ENCODE assay signal across 28 mouse cellular contexts in genomic region chrX:134741862-134742261, GRCm38 (mm10). TPM values are rescaled to one million over a fixed set of nuclear protein-coding genes. Genes with fewer than 3 reads are reported as not detected.
A peak's percentile ranks its signal among the peaks of the same experiment; 100 is the strongest.
DNase-seq lines count a peak whose midpoint lies in the region; ATAC-seq and TF ChIP-seq lines count a peak whose summit lies in the region.
"Had no signal": no experiment of that assay in that cellular context is flagged by ENCODE, and none has a peak within 500 bp of the region (broad histone marks: within the 10 kb centered on the region; RNA-seq: fewer than 3 reads in every experiment).

No protein-coding gene starts in this region.

- H3K9me3 ChIP-seq in heart, embryonic 12.5 days (replicated peaks) = no peaks in the 10 kb centered on the region
- H3K9me3 ChIP-seq: embryonic facial prominence, embryonic 13.5 days; embryonic facial prominence, embryonic 15.5 days; forebrain, embryonic 10.5 days; forebrain, embryonic 12.5 days; G1E had no signal

- ATAC-seq in activated CD4-positive, CD25-positive, alpha-beta regulatory T cell, adult 4 months = peak; percentile 41
- no peak for ATAC-seq in heart, embryonic 12.5 days (ENCODE audit: insufficient number of reproducible peaks, low FRiP score)
- ATAC-seq: forebrain, embryonic 14.5 days; forebrain, embryonic 16.5 days; Patski had no signal

- no peaks in the 10 kb centered on the region for H3K4me1 ChIP-seq in heart, embryonic 12.5 days (replicated peaks)
- H3K4me1 ChIP-seq: embryonic facial prominence, embryonic 13.5 days; embryonic facial prominence, embryonic 15.5 days; forebrain, embryonic 10.5 days; forebrain, embryonic 12.5 days had no signal

- WGBS in heart, embryonic 12.5 days = 63% methylated on average over 5 of the region's 5 CpGs

- H3K4me3 ChIP-seq in heart, embryonic 12.5 days = no peak overlapping the region
- no peak overlapping the region for H3K4me3 ChIP-seq in left cerebral cortex, adult 2 months
- H3K4me3 ChIP-seq: embryonic facial prominence, embryonic 13.5 days; embryonic facial prominence, embryonic 15.5 days; erythroblast, embryonic 14.5 days; forebrain, embryonic 10.5 days; forebrain, embryonic 12.5 days had no signal

- TF ChIP-seq CTCF in left cerebral cortex, adult 2 months (IDR thresholded peaks at IDR 0.05) = no peak

- H3K36me3 ChIP-seq in heart, embryonic 12.5 days = no peaks in the 10 kb centered on the region
- H3K36me3 ChIP-seq: embryonic facial prominence, embryonic 13.5 days; embryonic facial prominence, embryonic 15.5 days; forebrain, embryonic 10.5 days; forebrain, embryonic 12.5 days; G1E had no signal

- DNase-seq in thymus, postnatal 0 days (ENCODE audit: low spot score) = peak; percentile 18
- DNase-seq in thymus, postnatal 10 days (ENCODE audit: low spot score in 2 of 2) = no peak
- peak; percentile 12 for DNase-seq in CD4-positive, CD25-positive, alpha-beta regulatory T cell, adult 2 months (ENCODE audit: low read depth, low spot score)
- peak; percentile 30 for DNase-seq in naive thymus-derived CD4-positive, alpha-beta T cell, adult 2 months (ENCODE audit: low read depth)
- no peak for DNase-seq in left cerebral cortex, adult 2 months (ENCODE audit: extremely low spot score in 1 of 2, low spot score in 2 of 2)
- no peak for DNase-seq in gastrocnemius, postnatal 4 days (ENCODE audit: low spot score in 2 of 2)
- DNase-seq: adrenal gland, adult 2 months; adrenal gland, postnatal 10 days; adrenal gland, postnatal 25 days; cerebellum, adult 11 months; cerebellum, adult 18-20 months; cerebellum, adult 8-10 months; cerebellum, adult 9-11 months; cerebellum, postnatal 14 days; cerebellum, postnatal 36 days; embryo, embryonic 11 days had no signal

- no peak overlapping the region for H3K9ac ChIP-seq in heart, embryonic 12.5 days
- H3K9ac ChIP-seq: embryonic facial prominence, embryonic 13.5 days; embryonic facial prominence, embryonic 15.5 days; forebrain, embryonic 12.5 days had no signal

- no peak overlapping the region for H3K27ac ChIP-seq in heart, embryonic 12.5 days (ENCODE audit: poor library complexity, severe bottlenecking)
- H3K27ac ChIP-seq in left cerebral cortex, adult 2 months = no peak overlapping the region
- H3K27ac ChIP-seq: embryonic facial prominence, embryonic 13.5 days; embryonic facial prominence, embryonic 15.5 days; forebrain, embryonic 10.5 days; forebrain, embryonic 12.5 days had no signal

- intact Hi-C loops in left cerebral cortex, adult 2 months (cut with DNase I) = no loop called here

- 0 out of 2 replicates have a peak, but pooled peaks cover 3% of the 10 kb centered on the region for H3K27me3 ChIP-seq in heart, embryonic 12.5 days (replicated peaks)
- H3K27me3 ChIP-seq: CH12.LX had no signal

- no peak overlapping the region for H3K4me2 ChIP-seq in heart, embryonic 12.5 days
- H3K4me2 ChIP-seq: embryonic facial prominence, embryonic 13.5 days; embryonic facial prominence, embryonic 15.5 days; forebrain, embryonic 12.5 days had no signal

RNA-seq across cellular contexts. Expression of gene Armcx6, which starts 9.4 kb away (rescaled TPM):
- 10.7 and 10.8 TPM in 2 replicates for polyA plus RNA-seq in thymus, postnatal 0 days (2015; fragmentation: Nextera tagmentation; extraction: Ambion mirVana)
- 1 to 10 TPM in 1 of 2 experiments, under 1 TPM in 1; 0.93 to 2.3 TPM for polyA plus RNA-seq in activated CD4-positive, CD25-positive, alpha-beta regulatory T cell, adult 4 months (2017; shearing (Covaris generic))
- 18.9 and 23.2 TPM in 2 replicates for polyA plus RNA-seq in heart, embryonic 12.5 days (2016; fragmentation: Nextera tagmentation; extraction: Ambion mirVana)
- total RNA-seq in left cerebral cortex, adult 2 months (2021) = 1 to 10 TPM; 5.2 to 5.5 TPM
- total RNA-seq in gastrocnemius, postnatal 4 days (2021) = 10 to 100 TPM; 23.0 to 24.4 TPM

RNA-seq across cellular contexts. Expression of gene Armcx3, which starts 14.5 kb away (rescaled TPM):
- 25.7 and 26.4 TPM in 2 replicates for polyA plus RNA-seq in thymus, postnatal 0 days (2015; fragmentation: Nextera tagmentation; extraction: Ambion mirVana)
- 10 to 100 TPM in 1 of 2 experiments, 1 to 10 TPM in 1; 5.9 to 11.8 TPM for polyA plus RNA-seq in activated CD4-positive, CD25-positive, alpha-beta regulatory T cell, adult 4 months (2017; shearing (Covaris generic))
- polyA plus RNA-seq in heart, embryonic 12.5 days (2016; fragmentation: Nextera tagmentation; extraction: Ambion mirVana) = 98.1 and 98.3 TPM in 2 replicates
- 10 to 100 TPM; 73.0 to 79.6 TPM for total RNA-seq in left cerebral cortex, adult 2 months (2021)
- total RNA-seq in gastrocnemius, postnatal 4 days (2021) = 10 to 100 TPM; 72.8 to 80.9 TPM

RNA-seq across cellular contexts. Expression of gene Armcx1, which starts 24.1 kb away (rescaled TPM):
- polyA plus RNA-seq in thymus, postnatal 0 days (2015; fragmentation: Nextera tagmentation; extraction: Ambion mirVana) = 12.7 and 14.2 TPM in 2 replicates
- polyA plus RNA-seq in activated CD4-positive, CD25-positive, alpha-beta regulatory T cell, adult 4 months (2017; shearing (Covaris generic)) = 1 to 10 TPM; 1.3 to 2.2 TPM
- polyA plus RNA-seq in heart, embryonic 12.5 days (2016; fragmentation: Nextera tagmentation; extraction: Ambion mirVana) = 47.2 and 50.3 TPM in 2 replicates
- total RNA-seq in left cerebral cortex, adult 2 months (2021) = 10 to 100 TPM; 62.9 to 69.8 TPM
- total RNA-seq in gastrocnemius, postnatal 4 days (2021) = 10 to 100 TPM; 22.0 to 25.5 TPM
- polyA plus RNA-seq: erythroblast, embryonic 14.5 days; Patski had no signal

RNA-seq across cellular contexts. Expression of gene Armcx4, which starts 55.5 kb away (rescaled TPM):
- polyA plus RNA-seq in thymus, postnatal 0 days (2015; fragmentation: Nextera tagmentation; extraction: Ambion mirVana) = 0.94 and 1.3 TPM in 2 replicates
- polyA plus RNA-seq in activated CD4-positive, CD25-positive, alpha-beta regulatory T cell, adult 4 months (2017; shearing (Covaris generic)) = 1 to 10 TPM in 1 of 2 experiments, under 1 TPM in 1; 0.82 to 1.2 TPM
- 5.0 and 5.4 TPM in 2 replicates for polyA plus RNA-seq in heart, embryonic 12.5 days (2016; fragmentation: Nextera tagmentation; extraction: Ambion mirVana)
- 10 to 100 TPM; 35.8 to 40.8 TPM for total RNA-seq in left cerebral cortex, adult 2 months (2021)
- 10 to 100 TPM; 61.9 to 63.9 TPM for total RNA-seq in gastrocnemius, postnatal 4 days (2021)
- polyA plus RNA-seq: erythroblast, embryonic 14.5 days had no signal

Comparison
In these comparisons a context has a peak if more than half of its experiments do, and no peak if none do; other contexts are left out.
1. DNase-seq: peak in thymus, postnatal 0 days (single experiment), CD4-positive, CD25-positive, alpha-beta regulatory T cell, adult 2 months (single experiment) and naive thymus-derived CD4-positive, alpha-beta T cell, adult 2 months (single experiment); none in thymus, postnatal 10 days (0 of 2), left cerebral cortex, adult 2 months (0 of 2) and gastrocnemius, postnatal 4 days (0 of 2).